Mouse (Mus musculus) MEL (cell line): ENCODE results near the gene Col5a3.

ENCODE experiments used
- CTCF ChIP-seq, 3 experiments: IDR thresholded peaks in 2 of 3; conservative IDR thresholded peaks in 1 of 3; 2 replicates each; pipeline ENCODE4 v1.5.1; 2011 to 2012; ENCODE audit warnings: low read length in 3 of 3, low read depth in 2 of 3, mild to moderate bottlenecking in 2 of 3, improper control_type of control experiment in 1 of 3, inconsistent platforms in 1 of 3, mixed read lengths in 1 of 3, moderate library complexity in 1 of 3; ENCODE audit not compliant: control insufficient read depth in 1 of 3, insufficient read depth in 1 of 3, poor library complexity in 1 of 3, severe bottlenecking in 1 of 3
- TAL1 ChIP-seq: IDR thresholded peaks from 2 replicates; pipeline ENCODE4 v1.6.1; 2012; ENCODE audit warnings: mild to moderate bottlenecking, inconsistent platforms, low read length, moderate library complexity, mixed read lengths
- ZMIZ1 ChIP-seq: IDR thresholded peaks from 2 replicates; pipeline ENCODE4 v1.6.1; 2012; ENCODE audit warnings: low read depth, mild to moderate bottlenecking, inconsistent platforms, low read length, improper control_type of control experiment, moderate library complexity

- no peak for TF ChIP-seq TAL1
- TF ChIP-seq CTCF (IDR thresholded peaks at IDR 0.05 in 2 of 3, conservative IDR thresholded peaks at IDR 0.05 in 1 of 3; ENCODE audit: control insufficient read depth in 1 of 3, insufficient read depth in 1 of 3, low read depth in 2 of 3, low read length in 3 of 3, poor library complexity in 1 of 3, severe bottlenecking in 1 of 3), result no peak
- TF ChIP-seq ZMIZ1, result no peak
Measured at GRCm38 (mm10) chr9:20760813-20761212, 54.1 kb downstream of the Col5a3 start.
